Mouse (Mus musculus): ENCODE measurements around the gene Hrg. TPM values are rescaled to one million over a fixed set of nuclear protein-coding genes. Genes with fewer than 3 reads are reported as not detected.

Gene Hrg
- polyA plus RNA-seq (2016; fragmentation: Nextera tagmentation; extraction: Ambion mirVana) = not detected in 2 replicates

- no peak within 1 kb of the TSS for H3K4me2 ChIP-seq
- H3K27me3 ChIP-seq = no peaks in the 10 kb centered on the region
- ATAC-seq (ENCODE audit: low FRiP score) = no peak
- no peak within 1 kb of the TSS for H3K27ac ChIP-seq
- no peaks in the 10 kb centered on the region for H3K9me3 ChIP-seq
- H3K4me3 ChIP-seq (replicated peaks) = no peak within 1 kb of the TSS
- peaks cover 7% of the 10 kb centered on the region; the same call in 1 of the 2 replicates for H3K4me1 ChIP-seq
- no peaks in the 10 kb centered on the region for H3K36me3 ChIP-seq (replicated peaks)
- H3K9ac ChIP-seq = no peak within 1 kb of the TSS
- 90% methylated on average over 6 of the region's 6 CpGs for WGBS
Measured at GRCm38 (mm10) chr16:22950840-22951395, at the start of gene Hrg. TSS of gene Hrg (plus strand) at chr16:22951072.

- Histone ChIP-seq H3K27ac (no peak overlapping the region), H3K36me3 (replicated peaks) (no peaks in the 10 kb centered on the region), H3K9ac (no peak overlapping the region), H3K4me2 (no peak overlapping the region), H3K9me3 (no peaks in the 10 kb centered on the region), H3K27me3 (no peaks in the 10 kb centered on the region), H3K4me1 (no peaks in the 10 kb centered on the region), H3K4me3 (replicated peaks) (no peak overlapping the region)
- WGBS = 89% methylated on average over 3 of the region's 3 CpGs
- ATAC-seq (ENCODE audit: low FRiP score) = no peak
Measured at GRCm38 (mm10) chr16:22901326-22901725, 49.5 kb upstream of the Hrg start.

- no peaks in the 10 kb centered on the region for H3K27me3 ChIP-seq
- no peak overlapping the region for H3K9ac ChIP-seq
- H3K27ac ChIP-seq = no peak overlapping the region
- ATAC-seq (ENCODE audit: low FRiP score) = no peak
- H3K36me3 ChIP-seq (replicated peaks) = no peaks in the 10 kb centered on the region
- H3K9me3 ChIP-seq = no peaks in the 10 kb centered on the region
- WGBS = 92% methylated on average over 6 of the region's 6 CpGs
- H3K4me3 ChIP-seq (replicated peaks) = no peak overlapping the region
- H3K4me2 ChIP-seq = no peak overlapping the region
- H3K4me1 ChIP-seq = no peaks in the 10 kb centered on the region
Measured at GRCm38 (mm10) chr16:22909290-22909689, 41.6 kb upstream of the Hrg start.

GRCm38 (mm10) chr16:22911986-22912385 lies 38.9 kb upstream of the Hrg start:
- WGBS = 79% methylated on average over 3 of the region's 3 CpGs
- H3K36me3 ChIP-seq (replicated peaks) = no peaks in the 10 kb centered on the region
- H3K4me2 ChIP-seq = no peak overlapping the region
- no peaks in the 10 kb centered on the region for H3K27me3 ChIP-seq
- no peaks in the 10 kb centered on the region for H3K4me1 ChIP-seq
- H3K9me3 ChIP-seq = no peaks in the 10 kb centered on the region
- H3K4me3 ChIP-seq (replicated peaks) = no peak overlapping the region
- no peak for ATAC-seq (ENCODE audit: low FRiP score)
- H3K27ac ChIP-seq = no peak overlapping the region
- no peak overlapping the region for H3K9ac ChIP-seq

- no peaks in the 10 kb centered on the region for H3K36me3 ChIP-seq (replicated peaks)
- no peak for ATAC-seq (ENCODE audit: low FRiP score)
- H3K4me2 ChIP-seq = no peak overlapping the region
- H3K4me3 ChIP-seq (replicated peaks) = no peak overlapping the region
- H3K9me3 ChIP-seq = no peaks in the 10 kb centered on the region
- H3K4me1 ChIP-seq = no peaks in the 10 kb centered on the region
- WGBS = 87% methylated on average over 6 of the region's 6 CpGs
- H3K27ac ChIP-seq = no peak overlapping the region
- no peak overlapping the region for H3K9ac ChIP-seq
- no peaks in the 10 kb centered on the region for H3K27me3 ChIP-seq
Measured at GRCm38 (mm10) chr16:22912886-22913285, 38.0 kb upstream of the Hrg start.

GRCm38 (mm10) chr16:22914276-22914675 lies 36.6 kb upstream of the Hrg start:
- Histone ChIP-seq H3K27ac (no peak overlapping the region), H3K4me2 (no peak overlapping the region), H3K4me3 (replicated peaks) (no peak overlapping the region), H3K9ac (no peak overlapping the region), H3K9me3 (no peaks in the 10 kb centered on the region), H3K27me3 (no peaks in the 10 kb centered on the region), H3K36me3 (replicated peaks) (no peaks in the 10 kb centered on the region), H3K4me1 (no peaks in the 10 kb centered on the region)
- no peak for ATAC-seq (ENCODE audit: low FRiP score)

- Histone ChIP-seq H3K4me1 (no peaks in the 10 kb centered on the region), H3K4me2 (no peak within 1 kb of the TSS), H3K4me3 (replicated peaks) (no peak within 1 kb of the TSS), H3K27ac (no peak within 1 kb of the TSS), H3K36me3 (replicated peaks) (no peaks in the 10 kb centered on the region), H3K9me3 (no peaks in the 10 kb centered on the region), H3K9ac (no peak within 1 kb of the TSS), H3K27me3 (no peaks in the 10 kb centered on the region)
- WGBS = 83% methylated on average over 5 of the region's 5 CpGs
- no peak for ATAC-seq (ENCODE audit: low FRiP score)
Measured at GRCm38 (mm10) chr16:22918034-22918433, 32.8 kb upstream of the Hrg start, which contains the start of gene Fetub. TSS of gene Fetub (plus strand) at chr16:22918334.

- no peaks in the 10 kb centered on the region for H3K27me3 ChIP-seq
- no peak overlapping the region for H3K27ac ChIP-seq
- no peaks in the 10 kb centered on the region for H3K4me1 ChIP-seq
- 72% methylated on average over 15 of the region's 15 CpGs for WGBS
- ATAC-seq (ENCODE audit: low FRiP score) = no peak
- H3K9me3 ChIP-seq = no peaks in the 10 kb centered on the region
- H3K36me3 ChIP-seq (replicated peaks) = no peaks in the 10 kb centered on the region
- no peak overlapping the region for H3K4me2 ChIP-seq
- H3K9ac ChIP-seq = no peak overlapping the region
- H3K4me3 ChIP-seq (replicated peaks) = no peak overlapping the region
Measured at GRCm38 (mm10) chr16:22918664-22919312, 32.1 kb upstream of the Hrg start.

- ATAC-seq (ENCODE audit: low FRiP score) = no peak
- Histone ChIP-seq H3K9me3 (no peaks in the 10 kb centered on the region), H3K4me2 (no peak overlapping the region), H3K36me3 (replicated peaks) (no peaks in the 10 kb centered on the region), H3K9ac (no peak overlapping the region), H3K27me3 (no peaks in the 10 kb centered on the region), H3K27ac (no peak overlapping the region), H3K4me1 (no peaks in the 10 kb centered on the region), H3K4me3 (replicated peaks) (no peak overlapping the region)
- WGBS = 69% methylated on average over 18 of the region's 18 CpGs
Measured at GRCm38 (mm10) chr16:22919971-22920854, 30.7 kb upstream of the Hrg start.

GRCm38 (mm10) chr16:22921761-22922160 lies 29.1 kb upstream of the Hrg start:
- Histone ChIP-seq H3K4me3 (replicated peaks) (no peak overlapping the region), H3K27me3 (no peaks in the 10 kb centered on the region), H3K9me3 (no peaks in the 10 kb centered on the region), H3K27ac (no peak overlapping the region), H3K4me1 (no peaks in the 10 kb centered on the region), H3K9ac (no peak overlapping the region), H3K36me3 (replicated peaks) (no peaks in the 10 kb centered on the region), H3K4me2 (no peak overlapping the region)
- ATAC-seq (ENCODE audit: low FRiP score) = no peak
- 94% methylated on average over 5 of the region's 5 CpGs for WGBS

- Histone ChIP-seq H3K27me3 (no peaks in the 10 kb centered on the region), H3K4me3 (replicated peaks) (no peak overlapping the region), H3K36me3 (replicated peaks) (no peaks in the 10 kb centered on the region), H3K4me1 (no peaks in the 10 kb centered on the region), H3K27ac (no peak overlapping the region), H3K9me3 (no peaks in the 10 kb centered on the region), H3K9ac (no peak overlapping the region), H3K4me2 (no peak overlapping the region)
- no peak for ATAC-seq (ENCODE audit: low FRiP score)
- WGBS = 90% methylated on average over 4 of the region's 4 CpGs
Measured at GRCm38 (mm10) chr16:22922433-22922832, 28.4 kb upstream of the Hrg start.

- H3K27me3 ChIP-seq = no peaks in the 10 kb centered on the region
- H3K9ac ChIP-seq = no peak overlapping the region
- H3K4me2 ChIP-seq = no peak overlapping the region
- no peaks in the 10 kb centered on the region for H3K36me3 ChIP-seq (replicated peaks)
- H3K4me1 ChIP-seq = no peaks in the 10 kb centered on the region
- WGBS = 85% methylated on average over 6 of the region's 6 CpGs
- no peaks in the 10 kb centered on the region for H3K9me3 ChIP-seq
- H3K4me3 ChIP-seq (replicated peaks) = no peak overlapping the region
- H3K27ac ChIP-seq = no peak overlapping the region
- no peak for ATAC-seq (ENCODE audit: low FRiP score)
Measured at GRCm38 (mm10) chr16:22929575-22929974, 21.3 kb upstream of the Hrg start.

Data from forebrain, embryonic 12.5 days (tissue).